Mouse (Mus musculus) right cerebral cortex, postnatal 14 days (tissue): ENCODE data around the gene Dnm3.

ENCODE experiments used
- DNase-seq: peaks from one replicate; pipeline ENCODE4 v3.0.0; 2022

The Dnm3 gene

DNA sequence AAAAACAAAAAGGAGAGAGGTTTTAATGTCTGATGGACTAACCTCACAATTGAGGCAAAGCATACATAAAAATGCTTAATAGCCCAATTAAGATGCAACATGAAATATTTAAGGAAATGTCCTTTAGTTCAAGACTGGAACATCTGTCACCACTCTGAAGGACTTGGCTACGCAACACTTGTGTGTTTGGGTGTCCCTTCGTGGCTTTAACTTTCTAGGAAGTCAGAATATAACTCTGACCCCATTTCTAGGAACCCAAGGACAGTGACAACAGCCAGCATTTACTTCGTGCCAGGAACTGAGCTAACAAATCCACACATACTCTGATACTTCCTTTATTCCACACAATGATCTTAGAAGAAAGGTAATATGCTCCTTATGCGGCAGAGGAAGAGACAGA, 237.1 kb downstream of the Dnm3 start:
- no peak for DNase-seq

GRCm38 (mm10) chr1:162238646-162239045, 239.2 kb downstream of the Dnm3 start:
- no peak for DNase-seq

DNA sequence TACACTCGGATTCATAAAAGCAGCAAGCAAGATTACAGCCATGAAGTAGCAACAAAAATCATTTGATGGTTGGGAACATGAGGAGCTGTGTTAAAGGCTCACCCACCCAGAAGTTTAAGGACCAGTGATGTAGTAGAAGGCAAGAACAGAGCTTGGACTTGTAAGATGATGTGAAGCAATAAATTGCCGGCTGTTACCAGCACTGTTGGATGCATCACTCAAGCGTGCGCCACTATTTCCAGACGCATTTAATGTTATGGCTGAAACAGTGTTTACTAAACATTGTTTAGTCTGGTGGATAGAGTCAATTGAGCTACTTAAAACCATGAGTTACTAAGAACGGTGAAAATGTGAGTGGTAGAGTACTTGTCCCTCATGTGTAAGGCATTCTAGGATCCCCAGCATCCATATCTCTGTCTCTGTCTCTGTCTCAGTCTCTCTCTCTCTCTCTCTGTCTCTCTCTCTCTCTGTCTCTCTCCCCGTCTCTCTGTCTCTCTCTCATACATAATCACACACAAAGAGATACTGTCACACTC, 241.1 kb downstream of the Dnm3 start:
- DNase-seq, result no peak

GRCm38 (mm10) chr1:162225621-162226147, 252.2 kb downstream of the Dnm3 start:
- no peak for DNase-seq

DNA sequence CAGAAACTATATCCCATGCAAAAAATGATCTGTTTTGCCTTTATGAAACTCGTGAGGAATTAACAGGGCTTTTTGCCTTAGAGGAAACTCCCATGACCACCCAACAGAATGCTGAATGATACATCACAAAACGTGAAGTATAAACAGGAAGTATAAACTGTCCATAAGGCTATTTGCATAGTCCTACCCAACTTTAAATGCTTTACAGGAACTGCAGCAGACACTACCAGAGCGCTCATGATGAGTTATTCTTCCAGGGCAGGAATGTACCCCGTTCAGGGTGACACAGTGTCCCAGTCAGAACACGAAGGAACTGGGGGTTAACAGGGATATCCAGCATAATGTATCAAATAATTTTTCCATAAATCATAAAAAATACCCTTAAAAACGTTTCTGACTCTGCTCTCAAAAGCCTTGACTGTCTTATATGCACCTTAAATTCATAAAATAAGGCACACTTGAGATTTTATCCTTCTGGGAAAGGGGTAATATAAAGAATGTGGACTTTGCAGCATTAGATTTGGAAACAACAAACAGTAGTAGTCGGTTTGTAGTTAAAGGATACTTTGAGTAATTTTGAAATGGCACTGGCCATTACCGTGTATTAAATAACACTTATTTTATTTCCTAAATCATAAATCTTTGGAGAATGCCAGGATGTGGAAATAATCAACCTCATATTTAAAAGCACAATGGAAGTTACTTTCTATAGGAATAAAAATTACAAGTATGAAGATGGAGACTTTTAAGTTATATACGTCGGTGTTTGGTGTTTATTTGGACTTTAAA, 252.8 kb downstream of the Dnm3 start:
- no peak for DNase-seq

DNA sequence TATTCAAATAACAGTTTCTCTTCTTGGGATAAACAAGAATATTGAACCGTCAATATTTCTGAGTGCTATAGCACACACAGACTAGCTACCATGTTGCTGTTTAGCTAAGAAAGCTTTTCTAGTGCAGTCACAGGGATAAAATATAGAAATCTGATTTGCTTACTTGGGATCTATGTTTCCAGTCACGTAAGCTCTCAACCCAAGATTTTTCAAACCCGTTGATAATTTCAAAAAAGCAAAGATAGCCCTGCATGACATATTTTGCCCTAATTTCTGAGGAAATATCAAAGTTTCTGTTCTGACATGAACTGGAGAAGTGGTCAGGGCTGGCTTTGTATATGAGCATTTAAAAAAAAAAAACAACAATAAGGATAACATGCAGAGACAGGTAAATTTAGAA, 253.8 kb downstream of the Dnm3 start:
- DNase-seq, result no peak

DNA sequence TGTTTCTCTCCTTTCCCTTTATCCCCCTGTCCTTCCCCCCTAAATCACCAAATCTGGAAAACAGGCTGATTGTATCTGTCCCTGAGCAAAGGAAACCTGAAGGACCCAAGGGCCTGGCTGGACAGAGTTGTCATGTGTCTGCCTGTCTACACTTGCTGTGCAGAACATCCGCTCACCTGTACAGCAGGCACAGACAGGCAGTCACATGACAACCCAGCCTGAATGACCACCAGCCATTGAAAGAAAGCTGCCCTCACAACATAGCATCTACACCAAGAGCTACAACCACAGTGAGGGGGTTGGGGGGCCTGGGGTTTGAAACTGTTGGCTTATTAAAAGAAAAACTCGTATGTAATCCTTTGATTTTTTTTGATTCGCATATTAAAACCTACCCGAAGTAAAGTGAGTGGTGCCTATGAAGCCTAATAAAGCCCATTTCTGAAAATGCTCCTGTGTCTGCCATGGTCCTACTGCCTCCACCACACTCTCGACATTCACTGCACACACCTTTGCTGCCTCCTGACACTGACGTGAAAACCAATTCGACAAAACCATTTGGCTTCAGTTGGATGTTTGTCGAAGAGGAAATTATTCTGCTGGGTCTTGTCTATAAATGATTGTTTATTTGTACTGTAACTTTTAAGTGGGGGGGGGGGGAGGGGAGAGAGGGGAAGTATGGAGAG, 254.4 kb downstream of the Dnm3 start:
- DNase-seq, result no peak

GRCm38 (mm10) chr1:162222353-162222752, 255.5 kb downstream of the Dnm3 start:
- no peak for DNase-seq

- no peak for DNase-seq
Observed at GRCm38 (mm10) chr1:162221801-162222301, 256.0 kb downstream of the Dnm3 start.

- DNase-seq, result no peak
Observed at GRCm38 (mm10) chr1:162220891-162221290, 256.9 kb downstream of the Dnm3 start.

DNA sequence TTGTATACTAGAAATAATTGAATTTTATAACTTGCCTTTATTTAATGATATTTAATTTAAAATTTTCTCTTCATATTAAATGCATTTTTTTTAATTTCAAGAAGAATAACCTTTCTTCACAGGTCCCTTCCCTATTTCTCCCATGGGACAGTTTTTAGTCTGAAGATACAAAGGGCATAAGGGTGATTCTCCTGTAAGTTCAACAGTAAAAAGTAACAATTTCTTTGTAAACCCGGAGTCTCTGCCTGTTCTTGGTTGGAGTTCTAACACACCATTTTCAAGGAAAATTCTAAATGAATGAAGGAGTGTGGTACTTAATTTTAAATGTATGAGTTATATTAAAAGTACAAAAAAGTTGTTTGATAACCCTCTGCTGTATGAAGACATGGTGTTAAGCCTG, 258.1 kb downstream of the Dnm3 start:
- no peak for DNase-seq

DNA sequence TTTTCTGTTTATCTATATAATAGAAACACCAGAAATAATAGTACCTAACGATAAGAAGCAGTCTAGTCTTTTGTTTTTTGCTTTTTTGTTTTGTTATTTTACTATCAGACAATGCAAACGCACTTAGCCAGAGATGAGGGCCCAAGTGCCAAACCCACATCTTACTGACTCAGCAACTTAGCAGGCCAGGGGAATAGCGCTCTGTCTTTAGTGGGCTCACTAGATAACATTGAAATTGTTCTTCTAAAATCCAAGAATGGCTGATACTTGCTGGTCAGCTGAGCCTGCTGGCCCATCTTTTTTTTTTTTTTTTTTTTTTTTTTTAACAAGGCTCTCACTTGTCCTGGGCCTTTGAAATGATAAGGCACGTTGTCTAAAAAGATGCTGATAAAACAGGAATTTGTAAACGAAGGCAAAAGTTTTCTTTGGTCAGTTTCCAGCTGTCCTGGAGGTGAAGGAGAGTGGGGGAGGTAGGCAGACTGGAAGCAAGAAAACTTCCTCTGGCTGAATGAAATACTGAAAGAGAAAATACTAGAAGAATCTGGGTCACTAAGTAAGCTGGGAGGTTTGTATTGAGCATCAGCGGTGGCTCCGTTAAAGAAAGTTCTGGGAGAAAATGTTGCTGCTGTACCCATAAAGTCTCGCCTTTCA, 259.2 kb downstream of the Dnm3 start:
- no peak for DNase-seq

DNA sequence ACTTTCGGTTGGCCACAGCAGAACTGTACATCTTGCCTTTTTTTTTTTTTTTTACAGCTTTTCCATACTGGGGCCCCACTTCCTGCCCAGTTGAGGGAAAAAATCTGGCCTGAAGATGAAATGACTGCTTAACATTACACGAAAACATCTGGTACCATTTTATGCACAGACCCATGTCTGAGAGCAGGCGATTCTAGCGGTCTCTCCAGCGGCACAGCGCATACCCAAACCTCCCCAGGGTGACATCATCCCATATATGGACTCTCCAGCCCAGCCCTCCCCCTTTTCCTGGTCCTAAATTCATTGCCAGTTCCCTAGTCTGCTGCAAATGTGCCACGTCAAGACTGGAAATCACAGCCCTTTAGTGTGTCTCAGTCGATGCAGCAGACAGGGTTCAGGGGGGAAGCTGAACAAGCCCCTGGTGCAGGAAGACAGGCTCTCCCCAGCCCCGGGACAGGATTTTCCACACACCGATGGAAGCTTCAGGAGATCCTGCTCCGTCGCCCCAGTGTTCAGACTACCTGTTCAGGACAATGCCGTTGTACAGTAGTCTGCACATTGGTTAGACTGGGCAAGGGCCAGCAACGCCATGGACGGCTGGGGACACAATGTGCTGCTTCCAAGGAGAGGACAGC, 260.4 kb downstream of the Dnm3 start:
- DNase-seq, result no peak

DNA sequence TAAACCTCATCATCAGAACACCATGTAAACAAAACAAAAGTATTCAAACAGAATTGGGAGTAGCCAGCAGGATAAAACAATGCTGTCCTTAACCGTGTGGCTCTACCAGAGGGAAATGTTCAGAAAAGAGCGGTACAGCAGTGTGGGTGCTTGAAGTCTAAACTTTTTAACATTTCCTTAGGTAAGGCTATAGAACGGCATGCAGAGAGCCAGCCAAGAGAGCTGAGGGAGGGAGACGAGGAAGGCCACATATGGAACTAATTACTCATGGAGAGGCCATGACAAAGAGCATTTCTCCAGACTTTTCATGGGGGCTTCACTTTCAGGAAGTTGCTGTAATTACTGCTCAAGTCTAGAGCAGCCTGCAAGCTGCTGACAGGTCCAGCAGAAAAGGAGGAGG, 261.2 kb downstream of the Dnm3 start:
- DNase-seq, result no peak

DNA sequence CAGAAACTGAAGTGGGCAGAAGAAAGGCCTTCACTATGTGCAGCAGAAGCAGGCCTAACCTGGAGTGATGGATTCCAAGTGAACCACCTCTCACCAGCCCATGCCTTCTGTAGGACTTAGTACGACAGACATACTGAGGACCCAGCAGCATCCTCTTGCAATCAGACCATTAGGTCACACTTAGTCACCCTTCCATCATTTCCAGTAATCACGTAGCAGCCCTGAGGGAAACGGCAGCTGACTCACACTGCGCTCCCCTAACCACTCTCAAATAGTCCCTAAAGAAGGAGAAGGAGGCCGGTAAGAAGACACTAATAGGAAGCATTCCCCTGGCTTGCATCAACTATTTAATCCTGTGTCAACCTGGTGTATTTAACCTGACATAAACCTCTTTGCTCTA, 262.1 kb downstream of the Dnm3 start:
- DNase-seq, result no peak

- DNase-seq, result no peak
Observed at GRCm38 (mm10) chr1:162213066-162213465, 264.8 kb downstream of the Dnm3 start.

DNA sequence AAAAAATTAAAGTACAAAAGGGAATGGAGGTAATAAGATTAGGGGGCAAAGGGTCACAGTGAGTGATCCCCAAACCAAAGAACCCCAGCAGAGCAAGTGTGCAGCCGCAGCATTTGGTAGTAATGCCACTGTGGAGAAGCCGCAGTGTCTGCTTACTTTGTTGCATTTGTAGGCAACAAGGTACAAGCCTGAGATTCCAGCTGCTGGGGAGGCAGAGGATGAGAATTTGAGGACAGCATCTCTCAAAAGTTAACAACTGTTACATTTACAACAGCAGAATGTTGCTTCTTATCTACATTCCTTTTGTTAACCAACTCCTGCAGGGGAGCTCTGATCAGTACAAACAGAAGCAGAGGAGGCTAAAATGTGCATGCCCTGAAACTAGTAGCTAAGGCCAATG, 267.3 kb downstream of the Dnm3 start:
- no peak for DNase-seq

- no peak for DNase-seq
Observed at GRCm38 (mm10) chr1:162209487-162210149, 268.2 kb downstream of the Dnm3 start.

DNA sequence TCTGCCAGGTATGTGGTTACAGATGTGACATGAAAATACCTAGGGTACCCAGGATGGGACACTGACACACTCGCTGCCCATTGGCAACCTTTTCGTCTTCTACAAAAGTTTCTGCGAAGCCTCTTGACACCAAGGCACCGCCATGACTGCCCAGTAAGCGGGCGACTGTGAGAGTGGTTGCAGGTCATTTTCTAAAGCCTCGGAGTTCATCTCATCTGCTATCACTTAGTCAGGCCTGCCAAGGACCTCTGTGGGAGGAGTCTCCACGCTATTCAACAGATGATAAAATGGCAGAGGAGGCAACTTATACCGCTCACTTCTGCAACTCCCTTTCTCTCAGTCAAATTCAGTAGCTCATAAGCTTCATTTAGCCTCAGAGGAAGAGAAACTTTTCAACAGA, 268.8 kb downstream of the Dnm3 start:
- no peak for DNase-seq

DNA sequence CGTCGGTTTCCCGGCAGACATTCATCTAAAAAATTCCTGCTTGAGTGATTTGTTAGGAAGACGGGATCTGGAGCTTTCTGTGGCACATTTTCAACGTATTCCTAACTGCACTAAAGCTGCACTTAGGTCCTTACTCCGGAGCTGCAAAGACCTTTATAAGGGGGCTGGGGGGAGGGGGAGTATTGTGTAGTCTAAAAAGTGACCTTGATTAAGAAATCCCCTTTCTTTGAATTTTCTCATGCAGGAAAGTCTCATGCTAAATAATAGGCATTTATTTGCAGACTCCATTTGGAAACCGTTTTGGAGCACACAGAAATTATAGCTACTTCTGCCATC, 270.2 kb downstream of the Dnm3 start:
- DNase-seq, result no peak

- no peak for DNase-seq
Observed at GRCm38 (mm10) chr1:162206998-162207707, 270.7 kb downstream of the Dnm3 start.
